Mouse (Mus musculus): ENCODE results near the gene Borcs7. TPM values are rescaled to one million over a fixed set of nuclear protein-coding genes. Genes with fewer than 3 reads are reported as not detected.
A peak's percentile ranks its signal among the peaks of the same experiment; 100 is the strongest.
"Not testable (repeated sequence)": the region's sequence is repeated elsewhere in the genome, so short reads cannot be mapped to it uniquely, and the experiment has no call there.

Gene Borcs7
- total RNA-seq, 2 experiments from 2014 or later = 20.7 to 21.6 TPM

DNA sequence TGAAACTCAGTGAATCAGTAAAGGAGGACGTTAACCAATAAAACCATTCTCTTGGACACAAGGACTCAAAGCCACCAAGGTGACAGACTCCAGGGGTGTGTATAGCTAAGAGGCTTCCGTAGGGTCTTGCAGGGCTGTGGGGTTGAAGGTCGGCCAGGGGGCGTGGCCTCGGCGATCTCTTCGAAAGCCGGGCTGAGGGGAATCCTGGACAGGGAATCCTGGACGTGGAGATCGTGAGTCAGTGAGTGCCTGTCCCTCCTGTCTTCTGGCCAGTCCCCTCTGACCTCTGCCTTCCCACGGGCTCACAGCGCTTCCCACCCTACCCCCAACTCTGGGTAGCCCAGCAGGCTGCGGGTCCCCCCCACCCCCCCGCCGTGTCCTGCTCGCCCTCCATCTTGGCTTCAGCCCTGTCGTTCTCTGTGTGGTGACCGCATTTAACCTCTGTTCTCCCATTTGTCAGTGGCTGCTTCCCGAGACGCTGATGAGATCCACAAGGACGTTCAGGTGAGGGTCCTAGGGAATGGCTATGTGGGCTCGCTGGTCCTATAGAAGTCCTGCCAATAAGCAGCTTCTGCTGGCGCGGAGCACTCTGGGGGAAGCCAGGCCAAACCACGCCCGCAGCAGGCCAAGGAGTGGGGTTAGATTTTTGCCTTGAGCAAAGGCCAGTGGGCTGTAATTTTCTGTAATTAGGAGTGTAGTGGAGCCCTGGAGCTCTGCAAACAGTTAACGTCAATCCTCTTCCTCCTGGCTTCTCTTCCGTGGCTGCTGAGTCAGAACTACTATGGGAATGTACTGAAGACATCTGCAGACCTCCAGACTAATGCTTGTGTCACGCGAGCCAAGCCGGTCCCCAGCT lies 17.8 kb downstream of the Borcs7 start, which contains the start of gene As3mt:
TSS of gene As3mt (plus strand) at position 163 of the 856 bp plus-strand sequence.
- peak; percentile 39 to 44 for DNase-seq (ENCODE audit: low spot score in 2 of 2)

DNA sequence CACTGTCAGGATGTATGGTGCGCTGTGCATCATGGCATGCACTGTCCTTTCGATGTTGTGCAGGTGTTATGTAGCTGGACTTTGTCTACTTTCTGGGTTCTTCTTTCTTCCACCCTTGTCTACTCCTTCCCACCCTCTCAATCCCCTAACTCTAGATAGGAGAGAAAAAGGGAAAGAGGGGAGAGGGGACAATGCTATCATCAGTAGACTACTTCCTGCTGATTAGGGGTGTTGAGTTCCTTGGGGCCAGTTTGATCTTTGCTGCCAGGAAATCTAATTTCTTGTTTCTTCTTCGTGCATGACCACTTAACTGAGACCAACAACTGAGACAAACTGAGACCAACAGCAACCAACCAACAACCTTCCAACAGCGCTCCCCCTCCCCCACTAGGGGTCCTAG lies 20.9 kb downstream of the Borcs7 start:
- no peak for DNase-seq (ENCODE audit: low spot score in 2 of 2)

DNA sequence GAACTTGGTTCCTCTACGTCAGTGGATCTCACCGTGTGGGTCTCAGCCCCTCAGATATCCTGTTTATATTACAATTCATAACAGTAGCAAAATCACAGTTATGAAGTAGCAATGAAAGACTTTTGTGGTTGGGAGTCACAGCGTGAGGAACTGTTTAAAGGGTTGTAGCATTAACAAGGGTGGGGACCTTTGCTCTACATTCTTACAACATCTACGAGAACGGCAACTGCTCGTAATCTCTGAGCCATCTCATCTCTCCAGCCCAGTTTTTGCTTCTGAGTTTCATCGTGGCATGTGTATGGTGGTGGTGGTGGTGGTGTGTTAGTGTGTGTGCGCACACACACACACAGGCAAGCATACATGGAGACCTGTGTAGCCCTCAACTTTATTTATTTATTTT lies 24.5 kb downstream of the Borcs7 start:
- no peak for DNase-seq (ENCODE audit: low spot score in 2 of 2)

DNA sequence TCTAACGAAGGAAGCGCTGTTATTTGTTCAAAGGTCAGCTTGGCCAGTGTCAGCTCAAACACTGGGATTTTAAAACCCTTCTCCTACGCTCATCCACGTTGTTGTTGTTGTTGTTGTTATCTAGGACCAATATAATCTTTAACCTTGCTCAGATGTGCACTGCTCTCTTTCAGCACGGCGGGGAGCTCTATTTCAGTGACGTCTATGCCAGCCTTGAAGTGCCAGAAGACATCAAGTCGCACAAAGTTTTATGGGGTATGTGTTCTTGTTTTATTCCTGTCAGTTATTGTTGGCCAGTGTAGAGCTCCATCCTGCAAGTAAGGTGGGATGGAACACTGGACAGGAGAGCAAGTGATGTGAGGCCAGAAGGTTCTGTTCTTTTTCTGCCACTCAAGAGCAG lies 25.3 kb downstream of the Borcs7 start:
- DNase-seq (ENCODE audit: low spot score in 2 of 2) = no peak

DNA sequence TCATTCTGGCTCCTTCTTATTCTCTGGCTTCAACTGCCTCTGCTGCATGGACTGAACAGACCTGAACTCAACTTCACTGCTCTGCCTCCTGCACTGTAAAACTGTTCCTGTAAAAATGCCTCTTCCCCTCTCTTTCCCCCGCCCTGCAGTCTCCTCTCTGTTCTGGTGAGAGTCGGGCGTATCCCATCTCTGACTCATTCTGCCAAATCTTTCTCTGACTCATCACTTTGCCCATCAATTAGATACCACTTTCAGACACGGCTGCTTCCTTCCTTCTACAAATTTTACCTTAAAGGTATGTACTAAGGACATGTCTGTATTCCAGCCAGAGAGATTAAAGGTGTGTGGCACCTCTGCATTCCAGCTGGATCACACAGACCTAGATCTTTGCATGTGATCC lies 28.4 kb downstream of the Borcs7 start:
- no peak for DNase-seq (ENCODE audit: low spot score in 2 of 2)

DNA sequence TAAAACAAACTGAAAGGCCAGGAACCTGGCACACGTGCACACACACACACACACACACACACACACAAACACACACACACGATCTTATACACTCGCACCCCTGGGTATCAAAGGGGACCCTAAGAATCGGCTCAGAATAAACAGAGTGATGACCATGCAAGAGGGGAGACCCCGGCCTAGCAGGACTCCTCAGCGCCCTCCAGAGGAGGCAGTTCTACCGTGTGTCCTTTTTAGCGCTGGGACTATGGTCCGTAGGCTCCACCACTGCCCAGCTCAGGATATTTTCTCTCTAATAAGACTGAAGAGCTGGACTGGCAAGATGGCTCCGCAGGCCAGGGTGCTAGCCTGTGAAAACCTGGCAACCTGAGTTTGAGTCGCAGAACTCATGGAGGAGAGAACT lies 34.7 kb downstream of the Borcs7 start:
- no peak for DNase-seq (ENCODE audit: low spot score in 2 of 2)

DNA sequence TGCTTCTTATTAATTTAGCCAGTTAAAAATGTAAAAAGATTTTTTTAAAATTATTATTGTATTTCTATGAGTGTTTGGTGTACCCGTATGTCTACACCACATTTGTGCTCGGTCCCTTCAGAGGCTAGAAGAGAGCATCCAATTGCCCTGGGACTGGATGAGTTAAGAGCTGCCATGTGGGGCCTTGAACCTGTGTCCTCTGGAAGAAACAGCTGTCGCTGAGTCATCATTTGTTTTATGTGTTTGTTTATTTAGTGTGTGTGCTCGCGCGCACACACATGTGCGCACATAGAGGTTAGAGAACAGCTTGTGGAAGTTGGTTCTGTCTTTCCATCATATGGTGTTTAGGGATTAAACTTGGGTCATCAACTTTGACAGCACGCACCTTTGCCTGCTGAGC lies 36.4 kb downstream of the Borcs7 start:
- DNase-seq (ENCODE audit: low spot score in 2 of 2) = no peak

DNA sequence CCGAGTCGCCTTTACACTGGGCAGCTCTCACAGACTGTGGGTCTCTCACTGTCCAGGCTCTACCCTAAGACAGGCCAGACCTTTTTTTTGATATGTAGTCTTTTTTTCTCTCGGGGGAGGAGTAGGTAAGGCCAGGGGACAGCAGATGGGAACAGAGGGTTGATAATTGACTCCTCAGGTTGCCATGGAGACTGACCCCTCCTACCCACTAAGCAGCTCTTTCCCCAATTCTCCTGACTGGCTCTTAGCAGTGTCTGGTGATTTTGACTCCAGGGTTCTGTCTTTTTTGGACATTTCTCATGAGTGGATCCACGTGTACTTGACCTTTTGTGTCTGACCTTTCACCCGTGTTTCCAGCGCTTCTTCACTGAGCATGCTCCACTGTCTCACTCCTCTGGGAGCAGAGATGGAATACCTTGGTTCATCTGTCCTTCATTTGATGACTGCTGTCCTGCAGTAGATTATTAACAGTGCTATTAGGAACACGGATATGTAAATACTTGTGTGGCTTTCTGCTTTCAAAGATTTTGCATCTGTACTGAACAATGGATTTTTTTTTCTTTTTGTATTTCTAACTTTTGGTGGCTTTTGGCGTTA lies 37.5 kb downstream of the Borcs7 start:
- no peak for DNase-seq (ENCODE audit: low spot score in 2 of 2)

DNA sequence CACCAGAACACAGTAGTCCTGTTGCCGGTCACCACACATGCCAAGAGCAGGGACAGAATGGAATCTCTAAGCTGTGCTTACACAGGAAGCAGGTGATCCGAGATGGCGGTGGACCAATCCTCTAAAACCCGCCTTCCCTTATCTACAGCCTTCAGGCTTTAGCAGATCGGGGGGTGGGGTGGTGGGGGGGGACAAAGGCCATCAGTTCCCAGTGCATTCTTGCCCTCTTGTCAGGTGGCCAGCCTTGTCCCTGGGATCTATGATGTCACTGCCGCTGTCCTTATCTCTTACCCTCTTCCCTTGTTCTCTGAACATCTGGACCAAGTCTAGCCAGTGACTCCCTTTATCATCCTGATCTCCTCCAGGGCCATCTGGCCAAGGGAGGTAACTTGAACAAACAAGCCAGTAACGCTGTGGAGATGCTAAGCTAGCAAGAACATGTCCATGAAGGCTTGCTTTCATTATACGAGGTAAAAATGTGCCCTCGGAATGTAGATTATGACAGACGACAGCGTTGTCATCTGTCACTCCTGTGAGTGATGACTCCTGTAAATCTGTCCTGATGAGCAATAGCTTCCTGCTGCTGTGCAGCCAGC lies 38.3 kb downstream of the Borcs7 start:
- no peak for DNase-seq (ENCODE audit: low spot score in 2 of 2)

DNA sequence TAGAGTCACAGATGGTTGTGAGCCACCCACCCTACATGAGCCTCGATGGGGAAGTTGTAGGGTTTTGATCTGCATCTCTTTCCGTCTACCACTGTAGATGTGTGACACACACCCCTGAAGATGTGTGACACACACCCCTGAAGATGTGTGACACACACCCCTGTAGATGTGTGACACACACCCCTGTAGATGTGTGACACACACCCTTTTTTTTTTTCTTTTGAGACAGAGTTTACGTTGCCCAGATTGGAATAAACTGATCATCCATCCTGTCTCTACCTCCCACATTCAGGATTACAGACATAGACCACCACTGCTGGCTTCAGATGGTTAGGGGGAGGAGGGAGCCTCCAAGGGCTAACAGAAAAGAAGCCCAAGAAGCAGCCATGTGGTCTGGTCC lies 39.2 kb downstream of the Borcs7 start:
- no peak for DNase-seq (ENCODE audit: low spot score in 2 of 2)

DNA sequence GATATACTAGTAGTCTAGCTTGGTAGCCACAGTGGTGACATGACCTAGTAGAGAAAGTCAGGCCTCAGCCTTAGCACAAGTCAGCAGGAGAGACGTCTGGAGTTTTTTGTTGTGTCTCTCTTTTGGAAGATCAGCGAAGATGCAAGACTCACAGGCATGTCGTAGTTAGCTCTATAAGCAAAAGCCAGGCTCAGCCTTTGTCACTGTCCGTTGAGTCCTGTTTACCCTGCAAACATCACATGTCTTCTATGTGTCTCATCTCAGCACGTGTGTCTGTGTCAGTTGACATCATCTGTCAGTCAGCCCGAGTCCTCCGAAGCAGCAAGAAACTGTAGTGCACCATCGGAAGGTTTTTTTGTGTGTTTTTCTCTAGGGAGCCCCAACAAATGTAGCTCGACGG lies 41.6 kb downstream of the Borcs7 start:
- DNase-seq (ENCODE audit: low spot score in 2 of 2) = no peak

DNA sequence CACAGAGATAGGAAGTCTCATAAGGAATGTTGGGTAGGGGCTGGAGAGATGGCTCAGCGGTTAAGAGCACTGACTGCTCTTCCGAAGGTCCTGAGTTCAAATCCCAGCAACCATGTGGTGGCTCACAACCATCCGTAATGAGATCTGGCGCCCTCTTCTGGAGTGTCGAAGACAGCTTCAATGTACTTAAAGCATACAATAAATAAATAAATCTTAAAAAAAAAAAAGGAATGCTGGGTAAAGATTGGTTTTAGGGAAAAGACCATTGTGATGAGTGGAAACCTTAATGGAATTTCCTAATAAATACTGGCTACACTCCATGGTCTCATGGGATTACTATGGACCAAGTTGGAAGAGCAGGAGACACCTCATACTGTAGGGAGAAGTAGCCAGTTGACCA lies 43.0 kb downstream of the Borcs7 start:
- not testable (repeated sequence) for DNase-seq (ENCODE audit: low spot score in 2 of 2)

DNA sequence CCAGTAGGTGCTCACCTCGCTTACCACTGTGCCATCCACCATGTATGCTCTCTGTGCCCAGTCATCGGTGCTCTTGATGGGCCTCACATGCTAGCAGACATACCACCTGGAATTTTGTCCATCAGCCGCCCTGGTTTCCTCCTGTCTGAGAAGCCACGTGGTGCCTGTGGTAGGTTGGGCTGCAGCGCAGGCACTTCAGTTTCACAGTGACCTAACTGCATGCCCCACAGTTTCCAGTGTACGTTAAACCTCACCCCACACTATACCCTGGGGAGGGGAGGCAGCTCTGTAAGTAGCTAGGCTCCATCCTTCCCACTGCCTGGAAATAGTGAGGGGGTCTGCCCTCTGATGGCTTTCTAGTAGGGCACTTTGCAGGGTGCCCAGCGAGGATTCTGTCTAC lies 43.9 kb downstream of the Borcs7 start:
- DNase-seq (ENCODE audit: low spot score in 2 of 2) = no peak

DNA sequence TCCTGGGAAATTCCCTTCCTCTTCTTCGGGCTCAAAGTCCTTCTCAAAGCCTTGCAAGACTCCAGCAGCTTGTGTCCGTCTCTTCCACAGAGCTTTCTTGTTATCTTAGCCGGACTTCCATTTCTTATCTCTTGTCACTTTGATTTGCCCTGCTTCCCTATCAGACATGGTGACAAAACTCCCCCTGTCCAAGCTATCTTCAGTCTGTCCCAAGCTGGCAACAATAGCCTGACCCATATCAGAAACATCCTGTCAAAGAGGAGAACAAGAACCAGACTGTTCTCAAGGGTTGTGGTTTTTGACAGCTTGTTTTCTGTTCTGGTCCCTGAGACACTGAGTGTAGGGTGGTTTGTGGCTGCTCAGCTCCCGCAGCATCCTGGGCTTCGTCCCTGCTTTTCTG lies 45.5 kb downstream of the Borcs7 start:
- no peak for DNase-seq (ENCODE audit: low spot score in 2 of 2)

DNA sequence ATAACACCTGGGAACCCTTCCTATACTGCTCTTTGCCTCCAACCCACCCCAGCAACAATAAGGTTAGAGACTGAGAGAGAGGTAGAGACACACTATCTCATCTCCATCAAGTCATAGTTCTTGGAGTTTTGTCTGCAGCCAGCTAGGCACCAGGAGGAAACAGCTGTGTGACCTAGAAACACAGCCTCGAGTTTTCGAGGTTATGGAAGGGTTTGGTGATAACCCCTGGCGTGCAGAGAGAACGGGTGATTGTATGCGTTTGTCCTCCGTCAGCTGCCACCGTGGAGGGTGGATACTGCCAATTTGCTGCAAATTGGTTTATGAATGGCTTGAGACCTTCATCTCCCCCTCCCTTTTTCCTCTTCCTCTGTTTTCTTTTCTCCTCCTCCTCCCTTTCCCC lies 47.4 kb downstream of the Borcs7 start:
- no peak for DNase-seq (ENCODE audit: low spot score in 2 of 2)

DNA sequence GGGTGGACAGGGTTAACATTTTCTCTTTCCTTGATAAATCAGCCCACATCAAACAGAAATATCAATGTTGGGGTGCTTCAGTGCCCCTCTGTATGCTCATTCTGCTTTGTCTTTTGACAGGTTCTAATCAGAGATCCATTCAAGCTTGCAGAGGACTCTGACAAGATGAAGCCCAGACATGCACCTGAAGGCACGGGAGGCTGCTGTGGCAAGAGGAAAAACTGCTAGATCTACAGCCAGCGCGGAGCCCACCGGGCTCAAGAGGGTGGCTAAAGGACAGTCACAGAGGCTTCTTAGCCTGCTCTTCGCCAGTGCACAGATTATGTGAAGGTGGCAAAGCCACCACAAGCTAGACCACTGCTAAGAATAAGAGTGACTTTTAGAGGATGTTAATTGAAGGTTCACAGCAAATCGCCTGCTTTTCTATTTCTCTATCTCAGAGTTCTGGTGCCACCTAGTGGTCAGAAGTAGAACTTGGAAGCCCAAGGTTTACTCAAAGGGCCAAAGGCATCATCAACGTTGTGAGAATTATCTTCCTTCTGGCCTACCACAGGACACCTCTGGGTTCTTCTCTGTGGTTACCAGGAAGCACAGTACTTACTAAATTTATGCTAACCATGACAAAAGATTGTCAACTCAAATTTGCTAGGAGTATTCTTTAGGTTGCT lies 50.8 kb downstream of the Borcs7 start:
- DNase-seq (ENCODE audit: low spot score in 2 of 2) = peak; percentile 60 to 75

DNA sequence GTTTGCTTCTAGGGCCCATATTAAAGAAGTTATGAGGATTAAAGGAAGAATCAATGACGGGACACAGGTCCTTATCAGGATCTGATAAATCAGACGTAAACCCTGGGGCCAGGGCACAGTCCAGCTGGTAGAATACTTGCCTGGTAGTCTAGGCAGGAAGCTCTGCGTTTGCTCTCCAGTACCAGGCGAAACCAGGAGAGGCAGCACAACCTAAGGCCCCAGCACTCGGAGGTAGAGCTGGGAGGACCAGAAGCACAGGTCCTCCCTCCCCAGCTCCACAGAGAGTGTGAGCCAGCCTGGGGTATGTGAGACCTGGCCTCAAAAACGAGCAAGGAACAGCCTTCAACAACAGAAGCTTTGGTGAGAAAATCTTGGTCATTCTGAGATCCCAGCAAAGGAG lies 51.9 kb downstream of the Borcs7 start:
- DNase-seq (ENCODE audit: low spot score in 2 of 2) = no peak

DNA sequence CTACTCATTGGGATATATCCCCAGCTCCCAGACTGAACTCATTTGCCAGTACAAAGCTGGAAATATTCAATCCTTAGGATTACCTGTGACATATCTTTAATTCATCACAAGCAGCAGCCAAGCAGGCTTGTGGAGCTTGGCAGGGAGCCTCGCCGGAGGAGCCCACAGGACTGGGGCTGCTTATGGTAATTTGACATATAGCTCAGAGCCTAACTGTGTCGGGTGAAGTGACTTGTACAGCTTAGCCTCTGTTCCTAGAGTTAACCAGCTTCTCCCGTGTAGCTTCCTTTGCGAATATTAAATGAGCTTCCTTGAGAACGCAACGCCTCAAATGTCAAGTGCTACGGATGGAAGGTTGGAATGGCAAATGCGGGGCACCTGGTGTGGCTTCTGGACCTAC lies 55.0 kb downstream of the Borcs7 start:
- no peak for DNase-seq (ENCODE audit: low spot score in 2 of 2)

DNA sequence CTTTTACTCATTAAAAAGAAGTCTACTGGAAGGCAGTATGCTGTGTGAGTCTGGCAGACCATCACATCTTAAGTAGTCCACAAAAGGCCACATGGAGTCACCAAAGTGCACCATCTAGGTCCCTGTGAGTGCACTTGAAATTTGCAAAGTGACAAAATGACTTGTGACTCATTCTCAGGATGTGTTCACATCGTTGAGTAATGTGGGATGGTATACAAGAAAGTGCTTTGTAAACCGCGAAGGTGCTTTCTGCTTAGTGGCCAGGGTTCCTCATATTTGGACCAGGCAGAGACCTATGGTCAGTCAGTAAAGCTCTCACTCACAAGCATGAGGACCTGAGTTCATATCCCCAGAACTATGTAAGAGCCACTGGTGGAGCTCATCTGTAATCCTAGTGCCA lies 58.1 kb downstream of the Borcs7 start:
- DNase-seq (ENCODE audit: low spot score in 2 of 2) = no peak

DNA sequence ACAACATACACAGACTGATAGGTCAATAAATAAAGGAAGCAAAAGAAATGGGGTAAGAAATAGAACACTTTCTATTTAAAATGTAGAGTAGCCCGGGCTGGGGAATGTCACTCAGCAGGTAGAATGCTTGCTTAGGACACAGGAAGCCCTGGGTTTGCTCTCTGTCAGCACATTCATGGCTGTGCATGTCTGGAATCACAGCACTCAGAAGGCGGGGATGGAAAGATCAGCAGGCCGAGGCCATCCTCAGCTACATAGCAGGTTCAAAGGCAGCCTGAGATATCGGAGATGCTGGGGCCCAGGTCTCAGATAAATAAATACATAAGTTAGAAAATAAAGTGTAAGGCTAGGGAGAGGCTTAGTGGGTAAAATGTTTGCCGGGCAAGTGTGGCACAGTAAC lies 62.5 kb downstream of the Borcs7 start:
- DNase-seq (ENCODE audit: low spot score in 2 of 2) = no peak

All from left cerebral cortex, adult 18-20 months (tissue).